Mouse (Mus musculus) monocyte, adult 5-6 weeks (primary cell): ENCODE data around the gene Hoxa11. TPM values are rescaled to one million over a fixed set of nuclear protein-coding genes. Genes with fewer than 3 reads are reported as not detected.

Experiments
- ATAC-seq: fragments of 153-309, 156-312 bp; replicated peaks from 2 replicates; pipeline ENCODE4 v1.8.0; 2017; ENCODE audit warnings: mild to moderate bottlenecking; ENCODE audit not compliant: low TSS enrichment, insufficient number of reproducible peaks, severe bottlenecking, poor library complexity, low FRiP score
- total RNA-seq: library from RNA; stranded (forward); fragments of 200-1000, 200-491, 200-594 nt; gene quantifications from 3 replicates; pipeline ENCODE4 v1.2.3, GENCODE M21; 2017

The Hoxa11 gene
- total RNA-seq, 1 experiment from 2014 or later = not detected

DNA sequence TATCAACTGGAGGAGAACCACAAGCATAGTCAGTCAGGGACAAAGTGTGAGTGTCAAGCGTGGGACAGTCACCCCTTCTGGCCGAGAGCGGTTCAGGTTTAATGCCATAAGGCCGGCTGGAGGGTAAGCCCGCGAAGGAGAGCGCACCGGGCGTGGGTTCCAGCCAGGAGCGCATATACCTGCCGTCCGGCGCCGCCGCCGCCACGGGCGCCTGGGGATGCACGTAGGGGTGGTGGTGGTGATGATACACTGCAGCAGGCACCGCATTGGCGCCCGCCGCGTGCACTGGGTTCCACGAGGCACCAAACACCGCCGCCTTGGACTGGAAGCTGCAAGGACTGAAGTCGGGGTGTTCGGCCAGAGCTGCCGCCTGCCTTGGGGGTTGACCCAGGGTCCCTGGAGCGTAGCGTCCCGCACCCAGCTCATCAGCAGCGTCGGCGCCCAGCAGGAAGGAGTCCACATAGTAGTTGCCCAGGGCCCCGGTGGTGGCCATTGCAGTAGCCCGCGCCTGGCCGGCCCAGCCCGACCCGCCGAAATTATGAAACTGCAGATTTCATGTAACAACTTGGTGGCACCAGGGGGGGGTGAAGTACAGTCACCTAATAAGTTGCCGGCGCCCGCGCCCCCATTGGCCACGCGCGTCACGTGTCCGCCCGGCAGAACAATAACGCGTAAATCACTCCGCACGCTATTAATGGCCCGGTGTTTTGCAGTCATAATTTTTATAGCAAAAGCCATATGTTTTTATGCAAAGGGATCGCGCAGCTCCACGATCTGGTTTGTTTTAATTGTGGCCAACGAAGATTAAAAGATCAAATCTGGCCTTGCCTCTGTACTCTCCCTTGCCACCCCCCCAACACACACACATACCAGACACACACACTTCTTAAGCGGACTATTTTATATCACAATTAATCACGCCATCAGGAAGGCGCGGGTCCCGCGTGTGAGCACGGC, 19.7 kb downstream of the Hoxa11 start:
- no peak for ATAC-seq

DNA sequence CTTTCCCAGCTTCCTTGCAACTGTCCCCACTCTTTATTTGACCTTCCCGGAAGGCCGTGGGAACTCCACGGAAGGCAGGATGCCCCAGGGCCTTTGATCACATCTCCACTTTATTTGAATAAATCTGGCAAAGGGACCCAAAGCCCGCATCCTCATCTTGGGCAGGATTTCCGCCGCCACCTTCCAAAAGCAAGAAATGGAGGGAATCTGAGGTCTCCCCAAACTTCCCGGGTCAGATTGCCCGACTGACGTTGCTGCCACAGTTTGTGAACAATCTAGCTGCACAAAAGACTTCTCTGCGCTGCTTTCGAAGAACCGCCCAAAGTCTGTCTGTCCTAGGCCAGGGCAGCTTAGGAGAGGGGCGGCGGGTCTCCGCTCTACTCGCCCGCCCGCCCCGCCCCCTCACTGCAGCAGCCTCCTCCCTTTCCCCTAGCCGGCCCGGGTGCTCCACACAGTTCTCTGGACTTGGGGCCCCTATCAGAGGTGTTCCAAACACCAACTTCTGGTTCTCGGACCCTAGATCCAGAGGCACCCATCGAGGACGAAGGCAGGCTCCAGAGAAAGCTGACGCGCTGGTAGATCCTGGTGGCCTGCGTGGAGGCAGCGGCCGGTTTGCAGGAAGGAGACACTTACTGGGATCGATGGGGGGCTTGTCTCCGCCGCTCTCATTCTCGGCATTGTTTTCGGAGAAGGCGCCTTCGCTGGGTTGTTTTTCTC, 20.6 kb downstream of the Hoxa11 start:
- ATAC-seq = no peak

DNA sequence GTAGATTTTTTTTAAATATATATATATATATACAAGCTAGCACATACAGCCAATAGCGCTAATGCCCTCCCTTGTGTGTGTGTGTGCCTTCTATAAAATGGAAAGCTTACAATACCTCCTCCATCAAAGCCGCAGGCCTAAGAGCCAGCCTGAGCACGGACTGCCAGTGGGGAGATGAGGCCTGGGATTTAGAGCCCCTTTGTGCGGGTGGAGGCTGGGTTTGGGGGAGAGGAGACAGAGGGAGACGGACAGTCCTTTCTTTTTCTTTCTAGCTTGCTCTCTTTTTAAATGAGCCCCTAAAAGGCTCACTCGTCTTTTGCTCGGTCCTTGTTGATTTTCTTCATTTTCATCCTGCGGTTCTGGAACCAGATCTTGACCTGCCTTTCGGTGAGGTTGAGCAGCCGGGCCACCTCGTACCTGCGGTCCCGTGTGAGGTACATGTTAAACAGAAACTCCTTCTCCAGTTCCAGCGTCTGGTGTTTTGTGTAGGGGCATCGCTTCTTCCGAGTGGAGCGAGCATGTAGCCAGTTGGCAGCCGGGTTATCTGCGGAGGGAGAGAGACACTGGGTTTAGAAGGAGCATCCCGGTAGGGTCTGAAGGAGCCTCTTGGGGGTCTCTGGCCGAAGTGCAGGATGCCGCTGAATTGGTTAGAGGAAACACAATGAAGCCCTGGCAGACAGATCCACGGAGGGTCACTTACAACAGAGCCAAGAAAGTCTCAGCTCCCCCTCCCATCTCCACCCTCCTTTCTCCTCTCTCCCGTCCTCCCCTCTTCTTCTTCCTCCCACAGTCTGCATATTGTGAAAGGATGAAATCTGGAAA, 21.5 kb downstream of the Hoxa11 start:
- ATAC-seq = no peak

- no peak for ATAC-seq
Measured at GRCm38 (mm10) chr6:52222729-52223128, 22.9 kb downstream of the Hoxa11 start.

DNA sequence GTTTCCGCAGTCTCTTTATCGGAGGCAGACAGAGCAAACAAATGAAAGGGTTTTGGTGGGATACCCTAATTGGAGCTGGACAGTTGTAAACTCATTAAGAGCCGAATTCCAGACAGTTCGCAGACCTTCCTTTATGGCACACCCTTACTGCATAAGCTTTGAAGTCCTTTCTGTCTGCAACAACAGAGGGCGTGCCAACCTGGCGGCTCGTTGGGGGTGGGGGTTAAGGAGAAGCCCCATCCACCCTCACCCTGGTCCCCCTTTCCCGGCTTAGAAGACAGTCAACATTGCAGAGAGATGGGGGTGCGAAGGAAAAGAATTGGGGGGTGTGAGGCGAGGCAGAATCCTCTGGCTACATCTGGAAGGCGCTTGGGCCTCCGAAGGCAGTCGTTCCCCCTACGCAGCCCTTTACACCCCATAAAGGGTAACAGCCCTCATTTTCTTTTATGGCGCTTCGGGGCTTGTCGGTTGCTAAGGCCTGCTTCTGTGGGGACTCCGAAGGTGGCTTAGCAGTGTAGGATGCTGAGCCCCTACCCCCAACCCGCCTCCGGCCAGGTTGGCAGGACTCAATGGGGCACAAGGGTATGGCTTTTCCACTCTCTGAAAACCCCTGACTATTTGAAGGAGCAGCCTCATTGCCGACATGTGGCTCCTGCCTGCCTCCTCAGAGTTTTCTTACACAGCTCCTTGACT, 23.5 kb downstream of the Hoxa11 start:
- no peak for ATAC-seq

GRCm38 (mm10) chr6:52221337-52221992, 24.1 kb downstream of the Hoxa11 start, which contains the start of gene Hoxa7:
Hoxa7 (minus strand) TSS chr6:52221854.
- peak; percentile 87 for ATAC-seq

DNA sequence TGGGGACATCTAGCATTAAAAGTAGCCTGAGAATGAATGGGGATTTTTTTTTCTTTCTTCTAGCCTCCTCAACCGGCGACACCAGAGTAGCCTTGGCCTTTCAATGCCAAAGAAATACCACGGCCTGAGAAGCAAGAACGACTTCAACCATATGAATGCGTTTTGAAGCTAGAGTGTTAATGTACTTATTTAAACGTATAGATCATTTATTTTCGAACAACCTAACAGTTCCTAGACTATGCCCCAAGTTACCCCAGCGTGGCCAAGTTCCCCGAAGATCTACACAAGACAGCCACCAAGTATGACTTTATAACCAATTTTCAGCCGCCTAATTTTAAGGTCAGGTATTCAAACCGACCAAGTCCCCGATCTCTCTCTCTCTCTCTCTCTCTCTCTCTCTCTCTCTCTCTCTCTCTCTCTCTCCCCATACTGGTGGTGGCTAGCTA, 24.7 kb downstream of the Hoxa11 start:
- ATAC-seq = no peak

GRCm38 (mm10) chr6:52220003-52220864, 25.4 kb downstream of the Hoxa11 start:
- no peak for ATAC-seq

DNA sequence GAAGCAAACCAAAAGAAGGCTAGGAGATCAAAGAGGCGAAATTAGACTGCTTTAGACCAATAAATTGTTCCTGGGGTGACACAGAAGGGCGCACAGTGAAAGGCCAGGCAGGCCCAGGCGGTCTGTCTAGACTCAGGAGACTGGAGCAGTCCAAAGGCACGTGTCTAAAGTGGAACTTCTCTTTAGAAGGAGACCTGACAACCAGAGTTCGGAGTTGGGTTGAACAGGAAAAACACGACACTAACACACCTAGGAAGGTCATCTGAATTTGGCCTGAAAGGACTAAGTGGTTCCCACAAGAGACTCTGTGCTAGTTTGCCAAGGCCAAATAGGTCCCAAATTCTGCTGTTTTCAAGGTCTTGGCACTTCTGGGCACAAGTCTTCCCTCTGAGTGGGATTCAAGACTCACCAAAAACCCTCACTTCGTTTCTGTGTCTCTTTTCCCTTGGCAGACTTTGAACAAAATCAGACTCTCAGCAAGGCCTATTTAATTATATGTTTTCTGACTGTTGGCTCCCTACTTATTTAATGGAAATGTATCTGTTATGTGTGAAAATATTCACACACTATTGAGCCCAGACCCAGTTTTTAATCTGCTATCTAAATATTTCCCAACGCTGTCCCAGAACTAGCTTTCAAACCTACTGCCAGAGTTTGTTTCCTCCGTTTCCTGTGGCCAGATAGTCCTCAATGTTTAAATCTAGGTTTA, 26.2 kb downstream of the Hoxa11 start:
- no peak for ATAC-seq

DNA sequence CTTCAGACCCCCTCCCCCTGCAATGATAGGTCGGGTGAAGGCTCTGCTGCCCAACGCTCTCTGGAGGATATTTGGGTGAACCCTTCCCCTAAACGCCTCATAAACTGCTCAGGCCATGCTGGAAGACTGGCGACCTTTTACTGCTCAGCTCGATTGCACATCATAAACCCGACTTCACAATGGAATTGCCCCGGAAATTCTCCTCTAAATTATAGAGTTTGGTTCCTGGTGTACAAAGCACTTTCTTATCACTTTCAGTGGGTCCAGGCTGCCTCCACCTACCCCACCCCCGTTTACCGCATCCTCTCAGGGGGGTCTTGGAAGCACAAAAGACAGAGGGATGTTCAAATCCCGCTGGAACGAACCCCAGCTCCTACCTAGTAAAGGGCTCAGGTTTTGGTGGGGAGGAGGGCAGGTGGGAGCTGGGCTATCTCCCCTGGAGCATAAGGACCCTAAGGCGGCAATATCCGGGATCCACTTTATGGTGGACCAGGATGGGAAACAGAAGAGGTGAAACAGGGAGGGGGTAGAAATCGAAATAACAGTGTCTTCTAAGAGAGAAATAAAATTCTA, 26.9 kb downstream of the Hoxa11 start:
- no peak for ATAC-seq

GRCm38 (mm10) chr6:52217895-52218642, 27.5 kb downstream of the Hoxa11 start:
- no peak for ATAC-seq

- no peak for ATAC-seq
Measured at GRCm38 (mm10) chr6:52217459-52217768, 28.2 kb downstream of the Hoxa11 start.

- ATAC-seq = no peak
Measured at GRCm38 (mm10) chr6:52216691-52217458, 28.7 kb downstream of the Hoxa11 start.

GRCm38 (mm10) chr6:52215771-52216535, 29.7 kb downstream of the Hoxa11 start:
- ATAC-seq = no peak
